Mouse (Mus musculus) heart, embryonic 16.5 days (tissue): ENCODE data around the gene Htr2c. TPM values are rescaled to one million over a fixed set of nuclear protein-coding genes. Genes with fewer than 3 reads are reported as not detected.

Experiments used
- ATAC-seq: fragments of 200-750 bp; cut with Nextera tagmentation; replicated peaks from 2 replicates; pipeline ENCODE4 v1.8.0; 2017; ENCODE audit warnings: moderate number of reproducible peaks; ENCODE audit not compliant: insufficient read depth, low FRiP score; ENCODE audit errors: extremely low read depth
- H3K27ac ChIP-seq: fragments of 300-500 bp; sonication (generic); 2 replicates; pipeline ENCODE4 v1.5.1; 2014; ENCODE audit warnings: mild to moderate bottlenecking, low read length, control low read depth, moderate library complexity
- H3K27me3 ChIP-seq: fragments of 300-500 bp; sonication (generic); 2 replicates; pipeline ENCODE4 v1.6.1; 2014; ENCODE audit warnings: low read length, mixed read lengths; ENCODE audit not compliant: control insufficient read depth, insufficient read depth
- H3K36me3 ChIP-seq: fragments of 300-500 bp; sonication (generic); 2 replicates; pipeline ENCODE4 v1.6.1; 2014; ENCODE audit not compliant: control insufficient read depth, insufficient read depth
- H3K4me1 ChIP-seq: fragments of 300-500 bp; sonication (generic); 2 replicates; pipeline ENCODE4 v1.6.1; 2014; ENCODE audit warnings: low read length, mixed read lengths; ENCODE audit not compliant: control insufficient read depth, insufficient read depth
- H3K4me2 ChIP-seq: fragments of 300-500 bp; sonication (generic); 2 replicates; pipeline ENCODE4 v1.6.1; 2014; ENCODE audit warnings: low read depth, mild to moderate bottlenecking, control low read depth, low read length
- H3K4me3 ChIP-seq: fragments of 300-500 bp; sonication (generic); 2 replicates; pipeline ENCODE4 v1.5.1; 2014; ENCODE audit warnings: mild to moderate bottlenecking, control low read depth, low read length
- H3K9ac ChIP-seq: fragments of 300-500 bp; sonication (generic); 2 replicates; pipeline ENCODE4 v1.6.1; 2014; ENCODE audit warnings: low read length, control low read depth
- H3K9me3 ChIP-seq: fragments of 300-500 bp; sonication (generic); replicated peaks from 2 replicates; pipeline ENCODE4 v1.6.1; 2016; ENCODE audit warnings: low read length; ENCODE audit not compliant: control insufficient read depth
- WGBS: fragments of 180-500 bp; shearing (Covaris S2); extraction: QIAGEN DNeasy Blood & Tissue Kit; methylation state at CpG from one replicate; pipeline ENCODE4 v1.1.7; 2014; 5-methylcytosine and 5-hydroxymethylcytosine counted together
- microRNA counts: library from miRNA; unstranded; fragments of <30 nt; microRNA quantifications from one replicate; lab custom pipeline; 2016
- microRNA-seq: library from miRNA; unstranded; fragments of <30 nt; microRNA quantifications from one replicate; pipeline ENCODE4, GENCODE M21; 2017
- polyA plus RNA-seq: library from polyadenylated mRNA; unstranded; fragments of >200 nt; fragmentation: Nextera tagmentation; extraction: Ambion mirVana; gene quantifications from 2 replicates; pipeline ENCODE4 v1.2.1, GENCODE M21; 2015

Gene Htr2c
- polyA plus RNA-seq, 1 experiment from 2014 or later, result not detected

GRCm38 (mm10) chrX:147055730-147056129, 93.4 kb downstream of the Htr2c start:
- ATAC-seq, result no peak
- WGBS, result 11% methylated on average over 3 of the region's 3 CpGs
- H3K27ac ChIP-seq, result no peak overlapping the region
- no peaks in the 10 kb centered on the region for H3K36me3 ChIP-seq
- no peak overlapping the region for H3K4me2 ChIP-seq
- no peaks in the 10 kb centered on the region for H3K4me1 ChIP-seq
- no peaks in the 10 kb centered on the region for H3K27me3 ChIP-seq
- no peak overlapping the region for H3K9ac ChIP-seq
- H3K4me3 ChIP-seq, result no peak overlapping the region
- H3K9me3 ChIP-seq, result no peaks in the 10 kb centered on the region

- Histone ChIP-seq H3K9ac (no peak overlapping the region), H3K9me3 (no peaks in the 10 kb centered on the region), H3K36me3 (no peaks in the 10 kb centered on the region), H3K4me1 (no peaks in the 10 kb centered on the region), H3K4me3 (no peak overlapping the region), H3K4me2 (no peak overlapping the region), H3K27ac (no peak overlapping the region), H3K27me3 (no peaks in the 10 kb centered on the region)
- no peak for ATAC-seq
These were observed 109.3 kb downstream of the Htr2c start for GRCm38 (mm10) chrX:147071622-147072021.

- no peak overlapping the region for H3K4me3 ChIP-seq
- H3K9me3 ChIP-seq, result no peaks in the 10 kb centered on the region
- H3K36me3 ChIP-seq, result no peaks in the 10 kb centered on the region
- no peak for ATAC-seq
- no peak overlapping the region for H3K4me2 ChIP-seq
- 27% methylated on average over 1 of the region's 1 CpGs for WGBS
- H3K9ac ChIP-seq, result no peak overlapping the region
- no peaks in the 10 kb centered on the region for H3K27me3 ChIP-seq
- no peak overlapping the region for H3K27ac ChIP-seq
- H3K4me1 ChIP-seq, result no peaks in the 10 kb centered on the region
These were observed 156.8 kb downstream of the Htr2c start for GRCm38 (mm10) chrX:147119155-147119554.

- no peak overlapping the region for H3K4me2 ChIP-seq
- no peak overlapping the region for H3K27ac ChIP-seq
- no peaks in the 10 kb centered on the region for H3K27me3 ChIP-seq
- no peak for ATAC-seq
- H3K36me3 ChIP-seq, result no peaks in the 10 kb centered on the region
- no peak overlapping the region for H3K9ac ChIP-seq
- no peaks in the 10 kb centered on the region for H3K9me3 ChIP-seq
- no peak overlapping the region for H3K4me3 ChIP-seq
- no peaks in the 10 kb centered on the region for H3K4me1 ChIP-seq
These were observed 252.9 kb downstream of the Htr2c start for GRCm38 (mm10) chrX:147215251-147215650.

- H3K9ac ChIP-seq, result no peak overlapping the region
- no peaks in the 10 kb centered on the region for H3K4me1 ChIP-seq
- H3K27me3 ChIP-seq, result no peaks in the 10 kb centered on the region
- H3K4me3 ChIP-seq, result no peak overlapping the region
- no peak overlapping the region for H3K4me2 ChIP-seq
- WGBS, result 51% methylated on average over 3 of the region's 3 CpGs
- no peak overlapping the region for H3K27ac ChIP-seq
- H3K9me3 ChIP-seq, result no peaks in the 10 kb centered on the region
- no peaks in the 10 kb centered on the region for H3K36me3 ChIP-seq
- ATAC-seq, result no peak
These were observed 255.2 kb downstream of the Htr2c start for GRCm38 (mm10) chrX:147217382-147218013.

- no peaks in the 10 kb centered on the region for H3K36me3 ChIP-seq
- ATAC-seq, result no peak
- no peak overlapping the region for H3K27ac ChIP-seq
- no peak overlapping the region for H3K4me3 ChIP-seq
- H3K27me3 ChIP-seq, result no peaks in the 10 kb centered on the region
- H3K4me1 ChIP-seq, result no peaks in the 10 kb centered on the region
- no peaks in the 10 kb centered on the region for H3K9me3 ChIP-seq
- WGBS, result 68% methylated on average over 2 of the region's 2 CpGs
- H3K9ac ChIP-seq, result no peak overlapping the region
- no peak overlapping the region for H3K4me2 ChIP-seq
These were observed 276.7 kb downstream of the Htr2c start for GRCm38 (mm10) chrX:147238806-147239542.

MicroRNAs encoded within 50 kb of the gene (microRNA counts, 519-probe panel; counts per million panel counts)
- microRNA mmu-miR-448 (lab: Ali Mortazavi, UCI) (2,359 counts per million, percentile 50 among the panel's probes with 10 or more counts), microRNA mmu-miR-764-3p (lab: Ali Mortazavi, UCI) (2,039 counts per million, percentile 23 among the panel's probes with 10 or more counts), microRNA mmu-miR-764-5p (lab: Ali Mortazavi, UCI) (2,379 counts per million, percentile 53 among the panel's probes with 10 or more counts)

Small RNA genes within 50 kb of the gene (microRNA-seq; reads per million reads assigned to microRNA genes)
- gene Gm22650 (not detected), gene Gm24627 (not detected), gene Mir1264 (0.98 reads per million), gene Mir1298 (8.1 reads per million, percentile 24 among the genes with 10 or more reads in this experiment), gene Mir1912 (not detected), gene Mir448 (0.98 reads per million), gene Mir764 (not detected)
